Mouse (Mus musculus) intestine, postnatal 0 days (tissue): ENCODE data around the gene Patl2. TPM values are rescaled to one million over a fixed set of nuclear protein-coding genes. Genes with fewer than 3 reads are reported as not detected.
A peak's percentile ranks its signal among the peaks of the same experiment; 100 is the strongest.

Experiments
- ATAC-seq: fragments of 200-750 bp; cut with Nextera tagmentation; 2 replicates; pipeline ENCODE4 v1.8.0; 2017; ENCODE audit warnings: mild to moderate bottlenecking, moderate TSS enrichment, moderate library complexity
- H3K27ac ChIP-seq: fragments of 300-500 bp; sonication (generic); 2 replicates; pipeline ENCODE4 v1.5.1; 2014; ENCODE audit warnings: mild to moderate bottlenecking, low read depth, low read length, moderate library complexity
- H3K27me3 ChIP-seq: fragments of 300-500 bp; sonication (generic); replicated peaks from 2 replicates; pipeline ENCODE4 v1.6.1; 2014; ENCODE audit warnings: low read length, mixed read lengths; ENCODE audit not compliant: control insufficient read depth, insufficient read depth
- H3K36me3 ChIP-seq: fragments of 300-500 bp; sonication (generic); 2 replicates; pipeline ENCODE4 v1.6.1; 2014; ENCODE audit warnings: mild to moderate bottlenecking, moderate library complexity; ENCODE audit not compliant: control insufficient read depth, insufficient read depth
- H3K4me1 ChIP-seq: fragments of 300-500 bp; sonication (generic); replicated peaks from 2 replicates; pipeline ENCODE4 v1.6.1; 2014; ENCODE audit warnings: antibody characterized with exemption, low read length, mixed read lengths; ENCODE audit not compliant: control insufficient read depth, insufficient read depth
- H3K4me2 ChIP-seq: fragments of 300-500 bp; sonication (generic); replicated peaks from 2 replicates; pipeline ENCODE4 v1.6.1; 2014; ENCODE audit warnings: low read depth, mild to moderate bottlenecking, moderate library complexity
- H3K4me3 ChIP-seq: fragments of 300-500 bp; sonication (generic); 2 replicates; pipeline ENCODE4 v1.5.1; 2014; ENCODE audit warnings: low read depth, low read length
- H3K9ac ChIP-seq: fragments of 300-500 bp; sonication (generic); 2 replicates; pipeline ENCODE4 v1.6.1; 2014; ENCODE audit warnings: mild to moderate bottlenecking, low read depth, low read length
- H3K9me3 ChIP-seq: fragments of 300-500 bp; sonication (generic); 2 replicates; pipeline ENCODE4 v1.6.1; 2016; ENCODE audit warnings: mixed run types; ENCODE audit not compliant: control insufficient read depth
- CTCF ChIP-seq: sonication (generic); IDR thresholded peaks from 2 replicates; pipeline ENCODE4 v1.5.1; 2016; ENCODE audit warnings: low read depth, mild to moderate bottlenecking, control low read depth, antibody characterized with exemption, moderate library complexity
- WGBS: fragments of 180-500 bp; shearing (Covaris S2); extraction: QIAGEN DNeasy Blood & Tissue Kit; methylation state at CpG from one replicate; pipeline ENCODE4 v1.1.7; 2014; 5-methylcytosine and 5-hydroxymethylcytosine counted together
- polyA plus RNA-seq: library from polyadenylated mRNA; unstranded; fragments of >200 nt; fragmentation: Nextera tagmentation; extraction: Ambion mirVana; gene quantifications from 2 replicates; pipeline ENCODE4 v1.2.1, GENCODE M21; 2015

Gene Patl2
- polyA plus RNA-seq, result 0.04 and 0.05 TPM in 2 replicates

- no peak within 1 kb of the TSS for H3K4me3 ChIP-seq
- H3K9me3 ChIP-seq, result no peaks in the 10 kb centered on the region
- no peaks in the 10 kb centered on the region for H3K4me1 ChIP-seq
- H3K27ac ChIP-seq, result no peak within 1 kb of the TSS
- no peaks in the 10 kb centered on the region for H3K36me3 ChIP-seq
- no peaks in the 10 kb centered on the region for H3K27me3 ChIP-seq
- WGBS, result 84% methylated on average over 17 of the region's 17 CpGs
- H3K4me2 ChIP-seq, result no peak within 1 kb of the TSS
- H3K9ac ChIP-seq, result no peak within 1 kb of the TSS
- no peak for ATAC-seq
- TF ChIP-seq CTCF, result no peak
These were observed at the start of gene Patl2, which contains the start of gene Terb2 for GRCm38 (mm10) chr2:122186106-122186505. Gene Patl2 (minus strand): TSS chr2:122186189. Gene Terb2 (plus strand): TSS chr2:122186272.

- Histone ChIP-seq H3K4me1 (no peaks in the 10 kb centered on the region), H3K36me3 (no peaks in the 10 kb centered on the region), H3K27ac (peak overlapping the region; percentile 77), H3K9me3 (no peaks in the 10 kb centered on the region), H3K9ac (no peak overlapping the region), H3K27me3 (no peaks in the 10 kb centered on the region), H3K4me3 (peak overlapping the region; percentile 61), H3K4me2 (peak overlapping the region; percentile 85)
- TF ChIP-seq CTCF, result no peak
- ATAC-seq, result peak; percentile 25; the same call in 1 of the 2 replicates
- 36% methylated on average over 2 of the region's 2 CpGs for WGBS
These were observed 49.4 kb upstream of the Patl2 start for GRCm38 (mm10) chr2:122235425-122235824.

GRCm38 (mm10) chr2:122234611-122235288 lies 48.8 kb upstream of the Patl2 start, which contains the start of gene Sord:
Gene Sord (plus strand): TSS chr2:122234749.
- Histone ChIP-seq H3K4me2 (peak within 1 kb of the TSS; percentile 85), H3K36me3 (no peaks in the 10 kb centered on the region), H3K27me3 (no peaks in the 10 kb centered on the region), H3K9ac (peak within 1 kb of the TSS; percentile 56), H3K27ac (peak within 1 kb of the TSS; percentile 77), H3K9me3 (no peaks in the 10 kb centered on the region), H3K4me3 (peak within 1 kb of the TSS; percentile 61), H3K4me1 (no peaks in the 10 kb centered on the region)
- under 1% methylated on average over 35 of the region's 35 CpGs for WGBS
- peak; percentile 81 for ATAC-seq
- 0 out of 2 replicates have a peak, but pooled peaks have one; percentile 7 for TF ChIP-seq CTCF

GRCm38 (mm10) chr2:122233759-122234557 lies 48.0 kb upstream of the Patl2 start:
- Histone ChIP-seq H3K27ac (peak overlapping the region; percentile 77), H3K4me1 (no peaks in the 10 kb centered on the region), H3K36me3 (no peaks in the 10 kb centered on the region), H3K4me3 (peak overlapping the region; percentile 61), H3K4me2 (peak overlapping the region; percentile 85), H3K9me3 (no peaks in the 10 kb centered on the region), H3K27me3 (no peaks in the 10 kb centered on the region), H3K9ac (peak overlapping the region; percentile 56)
- TF ChIP-seq CTCF, result no peak
- WGBS, result 9% methylated on average over 26 of the region's 26 CpGs
- peak; percentile 26 for ATAC-seq

GRCm38 (mm10) chr2:122233341-122233740 lies 47.4 kb upstream of the Patl2 start:
- no peaks in the 10 kb centered on the region for H3K27me3 ChIP-seq
- 66% methylated on average over 5 of the region's 5 CpGs for WGBS
- no peak for ATAC-seq
- no peaks in the 10 kb centered on the region for H3K9me3 ChIP-seq
- no peaks in the 10 kb centered on the region for H3K4me1 ChIP-seq
- no peaks in the 10 kb centered on the region for H3K36me3 ChIP-seq
- H3K4me2 ChIP-seq, result no peak overlapping the region
- H3K27ac ChIP-seq, result no peak overlapping the region
- no peak overlapping the region for H3K4me3 ChIP-seq
- no peak overlapping the region for H3K9ac ChIP-seq
- TF ChIP-seq CTCF, result no peak

- no peaks in the 10 kb centered on the region for H3K9me3 ChIP-seq
- no peaks in the 10 kb centered on the region for H3K27me3 ChIP-seq
- H3K4me2 ChIP-seq, result no peak overlapping the region
- no peaks in the 10 kb centered on the region for H3K4me1 ChIP-seq
- H3K4me3 ChIP-seq, result no peak overlapping the region
- no peak for ATAC-seq
- H3K9ac ChIP-seq, result no peak overlapping the region
- no peak for TF ChIP-seq CTCF
- H3K27ac ChIP-seq, result no peak overlapping the region
- H3K36me3 ChIP-seq, result no peaks in the 10 kb centered on the region
- 86% methylated on average over 9 of the region's 9 CpGs for WGBS
These were observed 45.6 kb upstream of the Patl2 start for GRCm38 (mm10) chr2:122231616-122232015.
